Mouse (Mus musculus): ENCODE results near the gene Kif3a.

Kif3a gene

DNA sequence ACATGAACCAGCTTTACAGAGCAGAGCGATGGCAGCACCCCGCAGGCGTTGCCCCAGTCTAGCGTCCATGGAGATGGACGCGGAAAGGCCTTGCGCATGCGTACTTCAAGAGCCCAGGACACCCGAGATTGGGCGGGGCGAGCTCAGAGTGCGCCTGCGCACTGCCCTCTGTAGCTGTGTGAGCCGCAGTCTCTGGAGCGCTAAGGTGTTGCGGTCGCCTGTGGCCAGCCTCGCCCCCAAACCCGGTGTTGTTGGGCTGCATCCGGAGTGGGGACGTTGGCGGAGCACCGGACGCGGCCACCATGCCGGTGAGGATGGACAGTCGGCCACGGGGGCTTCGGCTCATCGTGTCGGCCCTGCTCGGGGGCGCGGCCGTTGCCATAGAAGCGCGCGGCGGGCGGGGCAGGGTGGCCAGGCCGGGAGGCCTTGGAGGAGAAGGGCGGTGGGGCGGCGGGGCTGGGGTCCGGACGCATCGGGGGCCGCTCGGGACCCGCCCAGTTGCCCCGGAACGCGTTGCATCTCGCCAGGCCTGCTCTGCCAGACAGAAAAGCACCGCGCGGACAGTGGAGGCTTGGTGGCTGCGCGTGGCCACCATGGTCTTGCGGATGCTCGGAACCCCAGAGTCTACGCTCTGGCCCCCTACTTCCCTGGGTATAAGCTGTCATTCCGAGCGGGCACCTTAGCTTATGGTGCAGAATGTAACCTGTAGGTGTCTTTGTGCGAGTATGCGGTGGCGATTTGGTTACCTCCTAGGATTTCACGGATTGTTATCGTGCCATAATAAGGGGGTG is at the start of gene Kif3a:
Kif3a (plus strand) TSS at position 156 of the 791 bp plus-strand sequence.
- DNase-seq (ENCODE audit: extremely low spot score, low spot score) = peak; percentile 97

DNA sequence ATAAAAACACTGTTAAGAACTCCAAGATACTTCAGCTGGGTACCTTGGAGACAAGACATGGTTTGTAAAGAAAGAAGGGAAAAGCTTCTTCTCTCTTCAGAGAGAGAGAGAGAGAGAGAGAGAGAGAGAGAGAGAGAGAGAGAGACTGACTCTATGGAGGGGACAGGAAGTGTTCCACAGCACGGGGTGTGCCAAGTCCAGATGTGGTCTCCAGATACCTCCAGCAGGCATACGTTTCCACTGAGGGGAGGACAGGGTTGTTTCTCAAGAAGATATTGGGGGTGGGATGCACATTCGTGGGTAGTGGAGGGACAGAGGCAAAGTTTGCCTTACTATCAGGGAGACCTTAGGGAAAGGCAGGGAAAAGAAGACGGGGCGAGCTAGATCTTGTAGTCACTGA is 48.4 kb upstream of the Kif3a start:
- no peak for DNase-seq (ENCODE audit: extremely low spot score, low spot score)

DNA sequence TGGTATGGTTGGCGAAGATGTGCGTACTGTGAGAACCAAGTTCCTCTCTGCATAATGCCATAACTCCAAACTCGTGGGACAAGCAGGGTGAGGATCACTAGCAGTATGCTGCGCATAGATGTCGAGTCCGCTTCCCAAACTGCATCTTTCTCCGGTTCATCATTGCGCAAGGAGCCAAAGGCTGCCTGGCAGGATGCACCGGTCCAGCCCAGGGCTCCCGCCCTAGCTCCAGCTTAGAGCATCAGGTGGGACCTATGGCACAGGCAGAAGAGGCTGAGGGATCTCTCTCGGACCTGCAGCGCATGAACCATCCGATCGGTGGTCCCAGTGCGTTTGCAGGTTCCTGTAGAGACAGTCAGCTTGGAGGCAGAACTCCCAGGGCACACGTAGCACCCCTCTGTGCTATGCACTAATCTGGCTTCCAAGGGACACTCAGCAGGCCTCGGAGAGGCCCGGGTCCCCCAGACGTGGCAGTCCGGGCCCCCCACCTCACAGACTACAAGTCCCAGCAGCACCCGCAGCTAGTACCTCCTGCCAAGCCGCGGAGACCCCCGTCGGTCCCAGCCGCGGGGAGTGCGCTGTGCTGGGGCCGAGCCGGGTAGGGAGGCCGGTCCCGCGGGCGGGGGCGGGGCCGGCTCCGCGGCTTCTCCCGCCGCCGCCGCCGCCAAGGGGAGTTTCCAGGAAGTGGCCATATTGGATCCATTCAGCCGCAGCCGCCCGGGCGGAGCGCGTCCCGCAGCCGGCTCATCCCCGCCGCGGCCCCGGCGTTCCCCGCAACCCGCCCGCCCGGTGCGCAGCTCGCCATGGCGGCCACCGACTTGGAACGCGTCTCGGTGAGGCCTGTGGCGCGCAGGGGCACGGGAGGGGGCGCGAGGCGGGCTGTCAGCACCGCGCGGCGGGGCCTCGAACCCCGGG is 47.7 kb upstream of the Kif3a start, which contains the start of gene Sept8:
Sept8 (plus strand) TSS at position 51 of the 915 bp plus-strand sequence.
- DNase-seq (ENCODE audit: extremely low spot score, low spot score) = peak; percentile 74

DNA sequence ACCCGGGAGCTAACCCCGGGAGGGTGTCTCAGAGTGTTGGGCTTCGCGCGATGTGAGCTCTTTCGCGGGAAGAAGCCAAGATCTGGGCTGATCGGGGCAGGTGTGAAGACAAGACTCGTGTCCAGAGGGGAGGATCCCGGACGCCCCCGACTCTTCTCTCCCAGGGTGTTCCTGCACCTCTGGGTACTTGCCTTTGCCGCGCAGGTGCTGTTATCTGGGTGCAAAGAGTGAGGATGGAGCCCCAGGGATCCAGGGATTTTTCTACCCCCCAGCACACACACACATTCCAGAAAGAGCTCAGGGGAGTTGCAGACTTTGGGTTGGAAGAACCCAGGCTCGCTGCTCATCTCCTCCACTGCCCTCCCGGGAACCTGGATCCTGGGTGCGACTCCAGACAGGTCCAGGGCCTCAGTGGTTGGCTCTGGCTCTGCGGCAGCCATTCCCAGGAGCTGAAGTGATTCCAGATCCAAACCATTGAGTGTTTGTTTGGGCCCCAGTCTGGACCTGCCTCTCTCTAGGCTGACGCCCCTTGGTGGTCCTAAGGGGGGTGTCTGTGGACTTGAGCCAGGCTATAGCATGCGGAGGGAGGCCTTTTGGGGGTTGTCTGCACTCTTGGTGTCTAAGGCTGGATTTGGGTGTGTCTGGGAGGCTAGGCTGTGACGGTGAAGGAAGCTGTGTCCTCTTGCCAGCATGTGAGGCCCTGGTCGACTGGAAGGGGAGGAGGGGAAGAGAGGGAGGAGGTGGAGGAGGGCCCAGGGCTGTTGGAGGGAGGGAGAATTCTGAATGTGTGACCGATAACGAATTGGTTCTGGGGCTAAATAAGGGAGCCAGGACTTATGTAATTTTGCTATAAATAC is 46.8 kb upstream of the Kif3a start:
- DNase-seq (ENCODE audit: extremely low spot score, low spot score) = peak; percentile 53

DNA sequence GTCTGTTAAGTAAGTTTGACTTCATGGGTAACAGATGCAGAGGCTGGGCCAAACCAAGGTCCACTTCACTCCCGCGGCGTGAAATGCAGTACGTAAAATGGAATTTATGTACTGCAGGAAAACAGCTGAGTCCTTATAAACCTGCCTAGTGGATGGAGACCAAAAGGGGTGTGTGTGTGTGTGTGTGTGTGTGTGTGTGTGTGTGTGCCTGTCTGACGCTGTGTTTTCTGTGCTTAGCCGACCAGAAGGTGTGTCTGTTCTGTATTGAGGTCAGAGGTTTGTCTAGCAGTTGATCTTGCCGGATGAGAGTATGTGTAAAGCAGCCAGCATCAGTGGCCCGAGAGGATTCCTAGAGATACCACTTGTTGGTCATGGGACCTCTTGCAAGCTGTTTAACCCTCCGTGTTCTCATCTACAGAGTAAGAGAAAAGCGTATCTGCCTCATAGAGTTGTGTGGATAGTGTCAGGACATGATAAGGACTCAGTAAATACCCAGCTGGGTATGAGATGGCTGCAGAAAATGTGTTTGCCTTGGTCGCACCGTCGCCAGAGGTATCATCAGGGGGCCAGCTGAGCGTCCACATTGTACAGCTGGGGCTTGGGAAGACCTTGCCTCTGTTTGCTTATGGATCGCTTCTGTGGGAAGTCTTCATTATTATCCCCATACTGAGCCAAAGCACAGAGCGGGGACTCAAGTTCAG is 45.9 kb upstream of the Kif3a start:
- no peak for DNase-seq (ENCODE audit: extremely low spot score, low spot score)

DNA sequence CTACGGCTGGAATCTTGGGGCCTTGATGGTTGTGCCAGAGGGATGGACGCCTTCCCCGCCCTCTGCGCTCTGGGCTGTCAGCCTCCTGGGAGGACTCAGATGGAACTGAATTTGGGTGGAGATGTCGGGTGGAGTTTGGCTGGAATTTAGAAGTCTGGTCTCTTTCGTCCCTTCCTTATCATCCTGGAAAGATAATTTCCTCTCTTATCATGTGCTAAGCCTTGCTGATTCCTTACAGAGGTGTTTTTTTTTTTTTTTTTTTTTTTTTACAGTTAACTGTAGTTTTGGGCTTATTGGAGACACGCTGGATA is 45.4 kb upstream of the Kif3a start:
- no peak for DNase-seq (ENCODE audit: extremely low spot score, low spot score)

DNA sequence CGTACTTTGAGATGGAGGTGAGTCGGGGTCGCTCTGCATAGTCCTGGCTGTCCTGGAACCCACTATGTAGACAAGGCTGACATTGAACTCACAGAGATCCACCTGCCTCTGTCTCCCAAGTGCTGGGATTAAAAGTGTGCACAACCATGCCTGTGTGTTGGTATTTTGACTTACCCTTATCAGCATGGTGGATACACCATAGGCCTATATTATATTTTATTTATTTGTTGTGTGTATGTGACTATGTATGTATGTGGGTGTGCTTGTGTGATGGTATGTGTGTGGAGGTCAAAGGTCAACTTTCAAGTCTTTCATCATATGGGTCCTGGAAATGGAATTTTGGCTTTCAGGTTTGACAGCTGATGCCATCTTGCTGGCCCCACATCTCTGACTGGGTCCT is 44.8 kb upstream of the Kif3a start:
- no peak for DNase-seq (ENCODE audit: extremely low spot score, low spot score)

DNA sequence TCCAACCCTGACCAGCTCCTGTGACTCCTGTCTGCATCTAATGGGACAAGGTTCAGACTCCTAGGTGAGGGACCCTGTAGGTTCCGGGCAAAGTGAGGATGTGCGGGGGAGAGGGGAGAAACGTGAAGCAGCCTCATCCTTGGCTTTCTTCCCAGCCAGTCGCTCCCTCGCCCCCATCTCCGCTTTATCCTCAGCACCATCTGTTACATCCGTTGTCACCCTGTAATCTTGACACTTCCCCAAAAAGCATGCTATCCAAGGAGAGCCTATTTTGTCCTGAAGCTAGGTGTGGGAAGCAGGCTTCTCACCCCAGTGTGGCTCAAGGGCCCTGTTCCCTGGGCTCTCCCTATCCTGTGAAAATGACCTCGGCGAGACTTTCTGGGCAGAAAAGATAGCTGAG is 44.2 kb upstream of the Kif3a start:
- no peak for DNase-seq (ENCODE audit: extremely low spot score, low spot score)

DNA sequence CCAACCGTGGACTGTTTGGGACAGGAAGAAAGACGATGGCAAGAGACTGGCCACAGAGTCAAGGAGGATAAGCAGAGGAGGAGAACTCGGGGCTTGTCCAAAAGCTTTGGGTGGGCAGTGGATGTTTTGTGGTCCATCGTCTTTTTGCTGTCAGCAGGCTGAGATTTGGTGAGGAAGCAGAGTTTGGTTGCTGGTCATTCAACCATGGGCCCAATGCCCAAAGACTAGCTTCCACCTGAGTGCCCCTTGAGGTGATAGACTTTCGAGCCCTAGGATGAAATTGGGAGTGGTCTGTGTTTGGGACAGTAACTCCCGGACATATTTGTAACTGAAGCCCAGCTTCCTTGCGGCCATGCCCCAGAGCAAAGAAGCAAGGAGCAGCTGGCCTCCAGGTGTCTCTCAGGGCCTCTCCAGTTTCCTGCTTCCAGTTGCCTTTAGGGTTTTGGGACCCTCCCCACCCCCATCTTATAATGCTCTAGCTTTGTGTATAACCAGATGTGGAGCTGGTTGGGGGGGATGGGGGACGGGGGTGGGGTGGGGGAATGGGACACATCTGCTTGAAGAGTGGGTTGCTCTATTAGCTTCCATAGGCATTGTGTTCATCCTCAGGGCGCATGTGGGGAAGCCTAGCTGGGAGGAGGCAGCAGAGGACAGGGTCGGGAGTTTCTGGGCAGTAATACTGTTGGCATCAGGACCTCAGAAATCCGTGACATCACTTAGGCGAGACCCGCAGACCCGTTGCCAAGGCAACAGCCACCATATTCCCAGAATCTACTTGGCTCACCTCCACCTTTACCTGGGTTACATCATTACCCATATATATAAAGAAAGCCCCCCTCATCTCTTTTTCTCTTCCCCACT is 43.4 kb upstream of the Kif3a start:
- DNase-seq (ENCODE audit: extremely low spot score, low spot score) = no peak

DNA sequence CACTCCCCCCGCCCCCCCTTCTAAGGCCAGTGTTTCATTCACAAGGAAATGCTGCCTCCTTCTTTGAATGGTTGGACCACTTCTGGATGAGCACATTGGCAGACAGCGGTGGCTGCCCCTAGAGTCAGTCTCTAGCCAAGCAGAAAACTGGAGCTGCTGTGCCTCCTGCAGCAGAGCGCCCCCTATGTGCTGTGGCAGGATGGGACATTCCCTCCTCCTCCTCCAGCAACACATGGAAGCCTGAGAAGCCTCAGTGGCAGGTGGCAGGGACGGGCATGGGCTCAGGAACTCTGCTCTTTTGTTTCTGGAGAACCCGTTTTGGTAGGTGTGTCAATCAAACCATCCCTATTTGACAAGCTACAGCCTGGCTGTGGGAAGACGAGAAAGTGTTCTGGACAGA is 42.3 kb upstream of the Kif3a start:
- DNase-seq (ENCODE audit: extremely low spot score, low spot score) = no peak

DNA sequence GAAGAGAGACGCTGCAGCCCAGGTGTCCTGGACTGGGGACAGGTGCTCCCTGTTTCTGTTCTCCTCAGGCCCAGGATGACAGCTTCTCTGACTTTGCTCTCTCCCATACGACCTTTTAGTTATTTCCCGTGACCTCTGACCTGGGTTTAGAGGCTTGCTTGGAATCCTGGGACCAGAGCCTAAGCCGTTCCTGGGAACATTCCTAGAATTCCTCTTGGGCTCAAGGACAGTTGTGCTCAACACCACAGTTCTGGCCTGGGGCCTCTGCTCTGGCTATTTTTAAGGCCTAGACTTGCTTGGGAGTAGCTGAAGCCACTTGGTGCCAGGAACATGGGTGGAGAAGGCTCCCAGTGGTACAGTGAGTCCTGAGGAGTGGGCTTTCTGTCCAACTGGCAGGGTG is 41.7 kb upstream of the Kif3a start:
- no peak for DNase-seq (ENCODE audit: extremely low spot score, low spot score)

DNA sequence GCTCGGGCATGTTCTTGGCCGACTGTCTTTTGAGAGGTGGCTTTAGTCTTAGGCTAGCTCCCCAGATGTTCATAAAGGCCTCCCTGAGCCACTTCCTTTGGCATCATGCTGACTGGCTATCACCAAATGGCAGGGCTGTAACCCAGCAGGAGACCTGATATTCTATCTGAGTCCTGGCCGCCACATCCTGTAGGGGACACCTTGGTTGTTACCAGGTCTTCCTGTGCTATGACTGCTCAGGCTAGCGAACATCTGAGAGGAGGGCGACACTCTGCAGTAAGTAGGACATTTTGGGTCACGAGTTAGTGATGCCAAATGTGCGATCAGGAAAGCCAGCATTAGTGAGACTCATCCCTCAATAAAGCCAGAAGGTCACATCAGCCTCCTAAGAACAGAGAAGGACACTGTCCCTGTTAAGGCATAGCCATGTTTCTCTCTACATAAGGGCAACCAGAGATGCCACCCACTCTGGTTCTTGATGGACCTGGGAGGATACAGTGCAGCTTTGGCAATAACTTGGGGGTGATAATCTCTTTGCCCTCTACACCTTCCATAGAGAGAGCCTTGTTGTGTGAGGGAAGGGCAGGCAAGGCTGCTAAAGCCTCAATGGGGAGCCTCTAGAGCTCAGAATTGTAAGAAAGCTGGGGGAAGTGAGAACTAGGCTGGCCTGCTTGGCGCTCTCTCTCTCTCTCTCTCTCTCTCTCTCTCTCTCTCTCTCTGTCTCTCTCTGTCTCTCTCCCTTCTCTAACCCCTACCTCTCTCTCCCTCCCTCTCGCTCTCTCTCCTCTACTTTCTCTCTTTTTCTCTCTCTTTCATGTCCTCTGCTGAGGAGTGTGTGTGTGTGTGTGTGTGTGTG is 38.6 kb upstream of the Kif3a start:
- DNase-seq (ENCODE audit: extremely low spot score, low spot score) = no peak

DNA sequence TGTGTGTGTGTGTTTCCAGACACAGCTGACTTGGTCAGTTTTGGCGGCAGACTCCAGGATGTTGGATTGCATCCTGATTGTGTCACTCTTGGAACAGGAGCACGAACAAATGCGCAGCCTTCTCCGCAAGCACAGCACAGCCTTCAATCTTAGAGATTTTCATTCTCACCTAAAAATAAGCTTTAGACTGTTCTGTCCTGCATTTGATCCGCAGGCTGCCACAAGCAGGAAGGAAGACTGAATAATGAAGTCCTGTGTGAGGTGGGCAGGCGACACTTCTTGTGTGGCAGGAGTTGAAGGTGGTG is 38.0 kb upstream of the Kif3a start:
- no peak for DNase-seq (ENCODE audit: extremely low spot score, low spot score)

DNA sequence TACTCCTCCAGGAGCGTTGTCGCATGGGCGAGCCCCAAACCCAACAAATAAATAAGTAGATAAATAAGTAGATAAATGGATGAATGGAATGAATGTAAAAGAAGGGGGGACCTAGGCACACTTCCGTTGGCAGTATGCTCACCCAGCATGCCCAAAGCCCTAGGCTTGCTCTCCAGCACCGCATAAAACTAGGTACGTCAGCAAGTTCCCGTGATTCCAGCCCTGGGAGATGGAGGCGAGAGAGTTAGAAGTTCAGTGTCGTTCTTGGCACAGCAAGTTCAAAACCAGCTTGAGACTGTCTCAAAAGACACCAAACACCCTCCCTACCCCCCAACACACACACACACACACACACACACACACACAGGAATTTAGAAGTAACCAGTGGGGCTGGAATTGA is 37.2 kb upstream of the Kif3a start:
- no peak for DNase-seq (ENCODE audit: extremely low spot score, low spot score)

DNA sequence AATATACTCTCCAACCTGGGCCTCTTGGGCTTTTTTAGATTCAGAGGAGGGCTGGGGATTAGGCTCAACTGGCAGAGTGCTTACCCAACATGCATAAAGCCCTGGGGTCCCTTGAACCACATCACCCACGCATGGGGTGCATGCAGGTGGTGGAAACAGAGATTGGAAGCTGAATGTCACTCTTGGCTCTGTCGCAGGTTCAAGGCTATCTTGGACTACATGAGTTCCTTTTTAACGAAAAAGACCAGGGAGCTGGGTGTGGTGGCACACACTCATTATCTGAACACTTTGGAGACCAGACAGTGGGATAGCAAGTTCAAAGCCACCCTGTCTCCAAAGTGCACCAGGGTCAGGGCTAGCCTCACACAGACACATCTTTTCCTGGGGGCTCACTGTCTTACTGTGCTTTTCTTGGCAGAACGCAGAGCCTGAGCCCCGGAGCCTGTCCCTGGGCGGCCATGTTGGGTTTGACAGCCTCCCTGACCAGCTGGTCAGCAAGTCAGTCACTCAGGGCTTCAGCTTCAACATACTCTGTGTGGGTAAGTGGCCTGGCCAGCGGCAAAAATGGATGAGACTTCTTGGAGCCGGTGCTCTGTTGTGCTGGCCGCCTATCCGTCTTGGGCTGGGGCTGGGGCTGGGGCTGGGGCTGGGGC is 35.5 kb upstream of the Kif3a start:
- no peak for DNase-seq (ENCODE audit: extremely low spot score, low spot score)

DNA sequence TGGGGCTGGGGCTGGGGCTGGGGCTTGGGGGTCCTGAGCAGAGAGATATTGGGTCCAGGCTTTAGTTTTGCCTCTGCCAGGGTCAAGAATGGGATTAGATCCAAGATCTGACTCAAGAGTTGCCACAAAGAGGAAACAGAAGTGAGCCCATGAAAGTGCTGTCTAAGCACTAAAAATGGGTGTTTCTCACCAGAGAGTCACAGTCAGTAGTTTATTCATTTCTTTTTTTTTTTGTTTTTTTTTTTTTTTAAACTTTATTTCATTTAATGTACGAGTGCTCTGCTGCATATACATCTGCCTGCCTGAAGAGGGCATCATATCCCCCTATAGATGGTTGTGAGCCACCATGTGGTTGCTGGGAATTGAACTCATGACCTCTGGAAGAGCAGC is 35.0 kb upstream of the Kif3a start:
- no peak for DNase-seq (ENCODE audit: extremely low spot score, low spot score)

DNA sequence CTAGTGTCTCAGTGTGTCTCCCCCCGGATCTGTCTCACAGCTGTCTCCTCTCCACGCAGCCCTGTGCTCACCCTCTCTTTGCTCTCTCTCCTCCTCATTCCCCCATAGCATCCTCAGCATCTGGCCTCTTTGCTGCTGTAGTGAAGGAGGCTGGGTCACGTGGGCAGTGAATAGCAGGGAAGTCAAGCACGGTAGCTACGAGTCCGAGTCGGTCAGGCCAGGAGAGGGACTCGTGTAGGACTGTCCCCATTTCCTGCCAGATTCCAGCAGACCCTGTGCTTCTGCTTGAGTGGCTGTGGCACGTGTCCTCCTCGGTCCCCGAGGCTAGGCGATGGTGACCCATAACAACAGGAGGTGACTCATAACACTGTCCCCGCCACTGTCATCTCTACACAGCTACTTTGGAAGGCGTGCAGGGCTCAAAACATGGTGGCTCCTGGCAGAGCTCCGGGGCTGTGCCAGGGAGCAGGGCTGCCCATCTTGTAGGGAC is 28.1 kb upstream of the Kif3a start:
- DNase-seq (ENCODE audit: extremely low spot score, low spot score) = no peak

DNA sequence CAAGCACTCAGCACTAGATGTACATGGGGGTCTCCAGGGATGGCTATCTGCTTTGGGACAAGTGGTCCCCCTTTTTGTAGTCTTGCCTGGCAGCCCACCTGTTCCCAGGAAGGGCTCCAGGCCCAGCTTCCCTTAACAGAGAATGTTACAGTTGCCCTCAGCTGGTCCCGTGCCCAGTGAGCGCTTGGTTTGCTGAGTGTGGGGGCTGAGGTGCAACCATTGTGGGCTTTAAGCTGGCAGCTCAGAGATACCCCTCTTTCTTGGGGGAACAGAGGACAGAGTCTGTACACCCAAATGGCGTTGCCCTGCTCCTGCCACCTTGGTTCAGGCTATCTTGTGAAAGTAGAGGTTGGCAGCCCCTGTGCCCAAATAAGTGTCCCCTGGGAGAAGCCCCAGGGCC is 26.8 kb upstream of the Kif3a start:
- no peak for DNase-seq (ENCODE audit: extremely low spot score, low spot score)

DNA sequence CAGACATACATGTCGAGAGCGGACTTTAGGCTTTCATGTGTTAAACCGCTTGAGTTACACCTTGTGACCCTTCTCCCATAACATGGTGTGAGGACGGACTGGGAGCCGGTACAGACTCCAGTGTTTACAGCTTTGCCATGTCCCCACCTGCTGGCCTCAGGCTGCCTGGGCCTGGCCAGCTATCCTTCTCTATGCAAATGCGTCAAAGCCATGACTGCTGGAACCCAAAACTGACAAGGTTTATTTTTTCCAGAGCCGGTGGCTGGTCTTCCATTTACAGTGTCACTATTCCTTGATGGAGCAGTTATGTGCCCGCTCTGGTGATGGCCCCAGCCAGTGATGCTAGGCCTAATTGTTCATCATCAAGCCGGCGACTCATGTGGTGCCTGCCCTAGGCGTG is 26.0 kb upstream of the Kif3a start:
- DNase-seq (ENCODE audit: extremely low spot score, low spot score) = no peak

Data from neural tube, embryonic 10.5 days (tissue).